Mouse (Mus musculus): ENCODE data around the gene Dnah11. TPM values are rescaled to one million over a fixed set of nuclear protein-coding genes. Genes with fewer than 3 reads are reported as not detected.

Gene Dnah11
- total and polyA plus RNA-seq, 3 experiments: 0.11 to 0.77 TPM; not detected in 1

- no peaks in the 10 kb centered on the region for H3K79me2 ChIP-seq (ENCODE audit: control insufficient read depth, insufficient read depth, low read length, poor library complexity)
- no peak for TF ChIP-seq ZNF384 (IDR thresholded peaks at IDR 0.05; ENCODE audit: low read depth, low read length)
- no peak for TF ChIP-seq TAL1 (IDR thresholded peaks at IDR 0.05; ENCODE audit: low read length)
- no peaks in the 10 kb centered on the region for H3K4me1 ChIP-seq (ENCODE audit: control insufficient read depth in 1 of 2, insufficient read depth in 2 of 2, low read length in 2 of 2)
- DNase-seq (ENCODE audit: low read depth, low spot score): no peak
- H3K36me3 ChIP-seq (ENCODE audit: control insufficient read depth in 1 of 2, insufficient read depth in 2 of 2, low read length in 2 of 2): no peaks in the 10 kb centered on the region
- no peak overlapping the region for H3K4me3 ChIP-seq (ENCODE audit: control insufficient read depth in 1 of 2, insufficient read depth in 1 of 2, low read depth in 2 of 2, low read length in 2 of 2)
- H3K9ac ChIP-seq (ENCODE audit: control insufficient read depth, low read depth, low read length, poor library complexity, severe bottlenecking): no peak overlapping the region
- no peaks in the 10 kb centered on the region for H3K9me3 ChIP-seq (replicated peaks; ENCODE audit: insufficient read depth, low read length)
- H3K27me3 ChIP-seq (ENCODE audit: control insufficient read depth in 1 of 2, insufficient read depth in 2 of 2, low read length in 2 of 2): no peaks in the 10 kb centered on the region; a peak in 1 of 4 replicates
- no peak overlapping the region for H3K27ac ChIP-seq (ENCODE audit: control insufficient read depth, low read depth, low read length)
Measured at GRCm38 (mm10) chr12:118107719-118108118, 91.1 kb downstream of the Dnah11 start.

- H3K36me3 ChIP-seq (ENCODE audit: control insufficient read depth in 1 of 2, insufficient read depth in 2 of 2, low read length in 2 of 2): no peaks in the 10 kb centered on the region
- no peaks in the 10 kb centered on the region for H3K9me3 ChIP-seq (replicated peaks; ENCODE audit: insufficient read depth, low read length)
- no peaks in the 10 kb centered on the region for H3K79me2 ChIP-seq (ENCODE audit: control insufficient read depth, insufficient read depth, low read length, poor library complexity)
- H3K4me3 ChIP-seq (ENCODE audit: control insufficient read depth in 1 of 2, insufficient read depth in 1 of 2, low read depth in 2 of 2, low read length in 2 of 2): no peak overlapping the region
- H3K9ac ChIP-seq (ENCODE audit: control insufficient read depth, low read depth, low read length, poor library complexity, severe bottlenecking): no peak overlapping the region
- no peaks in the 10 kb centered on the region for H3K4me1 ChIP-seq (ENCODE audit: control insufficient read depth in 1 of 2, insufficient read depth in 2 of 2, low read length in 2 of 2)
- no peaks in the 10 kb centered on the region for H3K27me3 ChIP-seq (ENCODE audit: control insufficient read depth in 1 of 2, insufficient read depth in 2 of 2, low read length in 2 of 2)
- H3K27ac ChIP-seq (ENCODE audit: control insufficient read depth, low read depth, low read length): no peak overlapping the region
- no peak for DNase-seq (ENCODE audit: low read depth, low spot score)
- TF ChIP-seq SIN3A (IDR thresholded peaks at IDR 0.05; ENCODE audit: low read length) (no peak), TCF12 (IDR thresholded peaks at IDR 0.05; ENCODE audit: low read depth, low read length) (no peak), MAFK (IDR thresholded peaks at IDR 0.05; ENCODE audit: borderline replicate concordance, low read depth, low read length) (no peak), E2F4 (IDR thresholded peaks at IDR 0.05; ENCODE audit: borderline replicate concordance, low read depth, low read length) (no peak), HCFC1 (IDR thresholded peaks at IDR 0.05; ENCODE audit: low read depth, low read length) (no peak), CHD2 (IDR thresholded peaks at IDR 0.05; ENCODE audit: low read length) (no peak), NRF1 (IDR thresholded peaks at IDR 0.05; ENCODE audit: insufficient read depth, low read depth, low read length, poor library complexity, severe bottlenecking) (no peak), ZKSCAN1 (IDR thresholded peaks at IDR 0.05; ENCODE audit: low read depth, low read length) (no peak), MYC (IDR thresholded peaks at IDR 0.05; ENCODE audit: low read depth, low read length) (no peak), KAT2A (conservative IDR thresholded peaks at IDR 0.05; ENCODE audit: low read depth, low read length) (no peak), EP300 (IDR thresholded peaks at IDR 0.05; ENCODE audit: low read depth in 1 of 2, low read length in 2 of 2) (no peak), POLR2AphosphoS2 (IDR thresholded peaks at IDR 0.05; ENCODE audit: low read length) (no peak), BHLHE40 (IDR thresholded peaks at IDR 0.05; ENCODE audit: borderline replicate concordance, low read depth, low read length) (no peak)
Measured at GRCm38 (mm10) chr12:118104520-118104919, 94.3 kb downstream of the Dnah11 start.

- TF ChIP-seq TBP (IDR thresholded peaks at IDR 0.05; ENCODE audit: low read depth, low read length): no peak
- no peak for TF ChIP-seq MAX (IDR thresholded peaks at IDR 0.05; ENCODE audit: low read length)
- no peak for TF ChIP-seq CHD2 (IDR thresholded peaks at IDR 0.05; ENCODE audit: low read length)
- no peak for TF ChIP-seq GATA1 (IDR thresholded peaks at IDR 0.05; ENCODE audit: low read depth, low read length)
- no peak for TF ChIP-seq EP300 (IDR thresholded peaks at IDR 0.05; ENCODE audit: low read depth in 1 of 2, low read length in 2 of 2)
- TF ChIP-seq MAFK (IDR thresholded peaks at IDR 0.05; ENCODE audit: borderline replicate concordance, low read depth, low read length): no peak
- no peak for TF ChIP-seq BHLHE40 (IDR thresholded peaks at IDR 0.05; ENCODE audit: borderline replicate concordance, low read depth, low read length)
- TF ChIP-seq ZKSCAN1 (IDR thresholded peaks at IDR 0.05; ENCODE audit: low read depth, low read length): no peak
- no peak for TF ChIP-seq MYC (IDR thresholded peaks at IDR 0.05; ENCODE audit: low read depth, low read length)
- TF ChIP-seq ZMIZ1 (IDR thresholded peaks at IDR 0.05; ENCODE audit: low read depth, low read length): no peak
- TF ChIP-seq MYB (IDR thresholded peaks at IDR 0.05; ENCODE audit: low read depth, low read length): no peak
- TF ChIP-seq KAT2A (conservative IDR thresholded peaks at IDR 0.05; ENCODE audit: low read depth, low read length): no peak
- TF ChIP-seq POLR2A (IDR thresholded peaks at IDR 0.05; ENCODE audit: control insufficient read depth in 1 of 2, insufficient read depth in 1 of 2, low read depth in 1 of 2, low read length in 2 of 2, poor library complexity in 1 of 2): no peak
- TF ChIP-seq NRF1 (IDR thresholded peaks at IDR 0.05; ENCODE audit: insufficient read depth, low read depth, low read length, poor library complexity, severe bottlenecking): no peak
- TF ChIP-seq NELFE (IDR thresholded peaks at IDR 0.05; ENCODE audit: low read depth, low read length): no peak
- no peak for TF ChIP-seq ZC3H11A (IDR thresholded peaks at IDR 0.05; ENCODE audit: low read depth, low read length)
- TF ChIP-seq CTCF (IDR thresholded peaks at IDR 0.05 in 2 of 3, conservative IDR thresholded peaks at IDR 0.05 in 1 of 3; ENCODE audit: control insufficient read depth in 1 of 3, insufficient read depth in 1 of 3, low read depth in 2 of 3, low read length in 3 of 3, poor library complexity in 1 of 3, severe bottlenecking in 1 of 3): no peak
- TF ChIP-seq SIN3A (IDR thresholded peaks at IDR 0.05; ENCODE audit: low read length): no peak
- no peak for TF ChIP-seq RCOR1 (IDR thresholded peaks at IDR 0.05; ENCODE audit: low read depth, low read length)
- H3K9me3 ChIP-seq (replicated peaks; ENCODE audit: insufficient read depth, low read length): no peaks in the 10 kb centered on the region
- no peaks in the 10 kb centered on the region for H3K79me2 ChIP-seq (ENCODE audit: control insufficient read depth, insufficient read depth, low read length, poor library complexity)
- no peak overlapping the region for H3K9ac ChIP-seq (ENCODE audit: control insufficient read depth, low read depth, low read length, poor library complexity, severe bottlenecking)
- DNase-seq (ENCODE audit: low read depth, low spot score): no peak
- no peaks in the 10 kb centered on the region for H3K4me1 ChIP-seq (ENCODE audit: control insufficient read depth in 1 of 2, insufficient read depth in 2 of 2, low read length in 2 of 2)
- H3K36me3 ChIP-seq (ENCODE audit: control insufficient read depth in 1 of 2, insufficient read depth in 2 of 2, low read length in 2 of 2): no peaks in the 10 kb centered on the region
- no peak overlapping the region for H3K4me3 ChIP-seq (ENCODE audit: control insufficient read depth in 1 of 2, insufficient read depth in 1 of 2, low read depth in 2 of 2, low read length in 2 of 2)
- no peak overlapping the region for H3K27ac ChIP-seq (ENCODE audit: control insufficient read depth, low read depth, low read length)
- no peaks in the 10 kb centered on the region; a peak in 1 of 4 replicates for H3K27me3 ChIP-seq (ENCODE audit: control insufficient read depth in 1 of 2, insufficient read depth in 2 of 2, low read length in 2 of 2)
Measured at GRCm38 (mm10) chr12:118099694-118100093, 99.1 kb downstream of the Dnah11 start.
